Mouse (Mus musculus) hindbrain, embryonic 13.5 days (tissue): ENCODE results near the gene Mest. TPM values are rescaled to one million over a fixed set of nuclear protein-coding genes. Genes with fewer than 3 reads are reported as not detected.
A peak's percentile ranks its signal among the peaks of the same experiment; 100 is the strongest.

Experiments used
- ATAC-seq: fragments of 200-750 bp; cut with Nextera tagmentation; 2 replicates; pipeline ENCODE4 v1.8.0; 2017; ENCODE audit warnings: moderate TSS enrichment; ENCODE audit not compliant: low FRiP score
- H3K27ac ChIP-seq: fragments of 300-500 bp; sonication (generic); 2 replicates; pipeline ENCODE4 v1.5.1; 2015; ENCODE audit warnings: inconsistent platforms, mild to moderate bottlenecking, moderate library complexity
- H3K27me3 ChIP-seq: fragments of 300-500 bp; sonication (generic); 2 replicates; pipeline ENCODE4 v1.6.1; 2015; ENCODE audit warnings: mild to moderate bottlenecking, inconsistent platforms
- H3K36me3 ChIP-seq: fragments of 300-500 bp; sonication (generic); 2 replicates; pipeline ENCODE4 v1.6.1; 2015; ENCODE audit warnings: mild to moderate bottlenecking, inconsistent platforms
- H3K4me1 ChIP-seq: fragments of 300-500 bp; sonication (generic); replicated peaks from 2 replicates; pipeline ENCODE4 v1.6.1; 2015; ENCODE audit warnings: inconsistent platforms
- H3K4me2 ChIP-seq: fragments of 300-500 bp; sonication (generic); 2 replicates; pipeline ENCODE4 v1.6.1; 2015; ENCODE audit warnings: inconsistent platforms, mild to moderate bottlenecking, moderate library complexity
- H3K4me3 ChIP-seq: fragments of 300-500 bp; sonication (generic); 2 replicates; pipeline ENCODE4 v1.5.1; 2015; ENCODE audit warnings: mild to moderate bottlenecking, inconsistent platforms
- H3K9ac ChIP-seq: fragments of 300-500 bp; sonication (generic); 2 replicates; pipeline ENCODE4 v1.6.1; 2015; ENCODE audit warnings: mild to moderate bottlenecking, inconsistent platforms
- H3K9me3 ChIP-seq: fragments of 300-500 bp; sonication (generic); 2 replicates; pipeline ENCODE4 v1.6.1; 2016; ENCODE audit warnings: inconsistent platforms
- WGBS: fragments of 180-500 bp; shearing (Covaris S2); methylation state at CpG from one replicate; pipeline ENCODE4 v1.1.7; 2015; 5-methylcytosine and 5-hydroxymethylcytosine counted together
- polyA plus RNA-seq: library from polyadenylated mRNA; unstranded; fragments of >200 nt; fragmentation: Nextera tagmentation; extraction: Ambion mirVana; gene quantifications from 2 replicates; pipeline ENCODE4 v1.2.1, GENCODE M21; 2015

Gene Mest
- polyA plus RNA-seq, 1 experiment from 2014 or later: 379 TPM

DNA sequence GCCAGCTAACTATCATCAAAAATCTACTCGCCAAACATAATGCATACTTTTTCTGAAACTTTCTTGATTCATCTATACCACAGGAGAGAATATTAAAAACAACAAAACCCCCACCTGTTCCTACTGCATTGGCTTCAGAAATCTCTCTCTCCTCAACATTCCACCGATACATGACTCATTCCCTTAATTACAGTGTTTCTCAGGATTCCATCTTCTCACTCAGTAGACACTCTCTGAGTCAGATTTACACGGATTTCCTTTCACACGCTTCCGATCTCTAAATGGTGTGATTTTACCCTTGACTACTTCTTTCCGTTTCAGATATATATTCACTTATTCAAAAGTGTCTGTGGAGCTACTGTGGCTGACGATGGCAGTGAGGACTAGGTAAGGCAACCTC, 36.1 kb upstream of the Mest start:
- Histone ChIP-seq H3K36me3 (no peaks in the 10 kb centered on the region), H3K27me3 (no peaks in the 10 kb centered on the region), H3K27ac (no peak overlapping the region), H3K4me1 (peaks cover 11% of the 10 kb centered on the region), H3K9me3 (no peaks in the 10 kb centered on the region), H3K4me2 (no peak overlapping the region), H3K9ac (no peak overlapping the region), H3K4me3 (no peak overlapping the region)
- no peak for ATAC-seq
- WGBS: 92% methylated on average over 7 of the region's 7 CpGs

DNA sequence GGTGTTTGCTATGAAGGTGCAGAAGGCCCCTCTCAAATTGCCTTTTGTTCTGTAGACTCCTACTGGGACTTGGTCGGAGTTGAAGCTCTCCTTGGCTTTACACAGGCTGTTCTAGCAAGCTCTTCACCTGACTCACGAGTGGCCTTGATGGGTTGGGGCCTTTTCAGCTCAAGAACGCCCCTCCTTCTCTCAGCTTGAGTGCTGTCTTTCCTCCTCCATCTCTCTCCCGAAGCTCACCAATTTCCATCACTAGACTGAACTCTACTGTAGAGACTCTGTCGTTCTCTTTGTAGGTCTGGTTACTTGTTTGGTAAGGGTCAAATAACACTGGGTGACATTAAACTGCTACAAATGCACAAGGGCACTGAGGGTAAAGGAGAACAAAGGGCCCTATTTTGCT, 30.5 kb upstream of the Mest start:
- Histone ChIP-seq H3K27me3 (no peaks in the 10 kb centered on the region), H3K4me2 (peak overlapping the region; percentile 65), H3K9me3 (no peaks in the 10 kb centered on the region), H3K4me3 (peak overlapping the region; percentile 53), H3K27ac (peak overlapping the region; percentile 93), H3K4me1 (peaks cover 18% of the 10 kb centered on the region), H3K36me3 (no peaks in the 10 kb centered on the region), H3K9ac (peak overlapping the region; percentile 71)
- WGBS: 76% methylated on average over 5 of the region's 5 CpGs
- ATAC-seq: no peak; the same call in 1 of the 2 replicates

DNA sequence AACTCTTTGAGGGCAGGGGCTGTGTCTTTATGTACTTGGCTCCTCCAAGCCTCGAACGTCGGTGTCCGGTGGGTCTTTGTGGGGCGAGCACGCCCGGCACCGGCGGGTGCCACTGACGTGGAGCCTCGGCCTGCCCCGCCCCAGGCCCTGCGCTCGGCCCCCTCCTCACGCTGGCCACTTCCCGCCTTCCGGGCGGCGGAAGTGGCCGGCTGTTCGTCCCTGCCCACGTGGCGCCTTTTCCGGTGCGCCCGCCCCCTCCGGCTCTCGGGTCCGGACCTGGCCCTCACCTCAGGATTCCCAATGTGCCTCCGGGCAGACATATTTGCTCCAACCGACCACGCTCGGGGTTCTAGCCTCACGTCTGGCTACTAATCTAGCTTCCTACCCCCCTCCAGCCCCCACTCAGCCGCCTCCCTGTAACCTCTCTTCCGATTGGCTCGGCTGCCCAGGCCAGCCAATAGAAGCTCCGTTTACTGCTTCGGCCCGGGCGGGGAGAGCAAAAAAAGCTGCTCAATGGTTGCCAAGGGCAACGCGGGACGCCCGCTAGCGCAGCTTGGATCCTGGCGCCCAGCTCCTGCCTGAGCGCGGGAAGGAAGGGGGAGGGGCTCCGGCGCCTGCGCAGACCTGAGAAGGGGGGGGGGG, 29.9 kb upstream of the Mest start, which contains the start of gene Cep41:
TSS of gene Cep41 (minus strand) at position 400 of the 642 bp plus-strand sequence.
- ATAC-seq: peak; percentile 99
- peaks cover 18% of the 10 kb centered on the region for H3K4me1 ChIP-seq
- H3K36me3 ChIP-seq: no peaks in the 10 kb centered on the region
- peak within 1 kb of the TSS; percentile 71 for H3K9ac ChIP-seq
- no peaks in the 10 kb centered on the region for H3K9me3 ChIP-seq
- H3K4me2 ChIP-seq: peak within 1 kb of the TSS; percentile 65
- peak within 1 kb of the TSS; percentile 93 for H3K27ac ChIP-seq
- under 1% methylated on average over 50 of the region's 52 CpGs for WGBS
- H3K4me3 ChIP-seq: peak within 1 kb of the TSS; percentile 53
- no peaks in the 10 kb centered on the region for H3K27me3 ChIP-seq

DNA sequence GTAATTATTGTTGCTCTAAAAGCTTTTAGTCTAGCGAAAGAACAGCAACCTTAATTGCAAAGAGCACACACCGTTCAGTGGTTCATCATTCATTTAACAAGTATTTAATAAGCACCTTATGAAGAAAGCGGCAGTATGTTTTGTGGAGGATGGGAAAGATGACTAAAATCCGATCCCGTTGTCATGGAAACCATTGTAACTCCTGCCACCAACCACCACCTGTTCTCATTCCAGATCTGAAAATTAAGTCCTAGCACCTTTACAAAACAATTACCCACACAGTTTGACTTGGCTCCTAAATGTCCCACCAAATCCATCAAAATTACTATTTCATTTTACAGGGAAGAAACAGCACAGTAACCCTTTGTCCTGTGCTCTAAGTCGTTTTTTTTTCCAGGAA, 29.1 kb upstream of the Mest start:
- no peaks in the 10 kb centered on the region for H3K36me3 ChIP-seq
- no peak overlapping the region for H3K9ac ChIP-seq
- H3K27ac ChIP-seq: peak overlapping the region; percentile 93
- H3K9me3 ChIP-seq: no peaks in the 10 kb centered on the region
- peak overlapping the region; percentile 65 for H3K4me2 ChIP-seq
- H3K27me3 ChIP-seq: no peaks in the 10 kb centered on the region
- ATAC-seq: peak; percentile 19
- 27% methylated on average over 6 of the region's 6 CpGs for WGBS
- peak overlapping the region; percentile 53 for H3K4me3 ChIP-seq
- H3K4me1 ChIP-seq: peaks cover 18% of the 10 kb centered on the region

DNA sequence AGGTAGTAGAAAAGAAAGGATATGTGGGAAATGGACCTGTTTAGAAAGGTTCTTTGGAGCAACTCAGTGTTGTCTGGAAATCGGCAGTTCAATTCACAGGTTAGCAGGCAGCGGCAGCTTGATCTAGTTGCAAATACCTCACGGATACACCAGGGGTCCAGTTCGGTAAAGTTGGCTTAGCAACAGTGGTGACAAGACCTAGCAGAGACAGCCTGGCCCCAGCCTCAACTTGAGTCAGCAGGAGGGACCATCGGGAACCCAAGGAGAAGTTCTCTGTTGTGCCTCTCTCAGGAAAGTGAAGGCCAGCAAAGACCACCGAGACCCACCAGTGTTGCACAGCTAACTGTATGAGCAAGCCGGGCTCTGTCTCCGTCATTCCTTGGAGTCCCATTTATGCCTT, 28.2 kb upstream of the Mest start:
- no peak overlapping the region; the same call in 1 of the 2 replicates for H3K27ac ChIP-seq

DNA sequence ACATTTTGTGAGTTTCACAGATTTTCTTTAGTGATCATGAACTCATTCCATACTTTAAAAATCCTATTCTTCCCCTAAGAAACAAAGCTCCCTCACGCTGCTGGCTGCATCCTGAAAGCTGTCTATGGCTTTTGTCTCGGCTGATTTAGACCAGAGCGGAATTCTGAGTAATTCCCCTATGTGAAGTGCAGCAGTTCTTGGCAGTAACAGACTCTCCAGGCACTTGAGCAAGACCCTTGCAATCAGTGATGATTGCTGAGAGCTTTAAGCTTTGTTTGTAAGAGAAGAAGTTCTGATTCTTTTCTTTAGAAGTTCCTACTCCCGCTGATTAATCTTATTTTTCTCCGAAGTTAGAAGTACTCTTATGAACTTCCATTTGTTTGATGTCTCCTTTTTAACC, 25.9 kb upstream of the Mest start:
- ATAC-seq: no peak
- WGBS: 45% methylated on average over 5 of the region's 5 CpGs

More for the DNA sequence above, 28.2 kb upstream of the Mest start:
- H3K36me3 ChIP-seq: no peaks in the 10 kb centered on the region
- no peak overlapping the region for H3K4me2 ChIP-seq
- no peak overlapping the region for H3K4me3 ChIP-seq
- no peaks in the 10 kb centered on the region for H3K9me3 ChIP-seq
- 90% methylated on average over 8 of the region's 8 CpGs for WGBS
- ATAC-seq: no peak
- H3K4me1 ChIP-seq: peaks cover 18% of the 10 kb centered on the region
- no peak overlapping the region for H3K9ac ChIP-seq
- H3K27me3 ChIP-seq: no peaks in the 10 kb centered on the region

DNA sequence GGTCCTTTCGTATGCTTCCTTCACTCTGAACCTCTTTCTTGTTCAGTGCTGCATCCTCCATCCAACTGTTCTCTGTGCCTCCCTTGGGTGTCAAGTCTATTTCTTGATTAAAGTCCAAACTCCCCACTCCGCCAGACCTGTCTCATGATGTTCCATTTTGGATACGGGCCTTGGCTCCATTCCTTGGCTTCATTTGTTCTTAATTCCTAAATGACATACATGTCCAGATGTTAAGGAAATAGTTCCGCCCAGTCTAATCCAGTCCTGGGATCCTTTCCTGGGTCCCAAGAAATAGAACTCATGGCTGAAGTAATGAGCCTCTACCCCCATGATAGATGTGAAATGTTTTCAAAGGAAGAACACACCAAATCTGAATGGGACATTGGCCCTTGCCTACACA, 25.3 kb upstream of the Mest start:
- no peak overlapping the region for H3K4me3 ChIP-seq
- H3K9ac ChIP-seq: no peak overlapping the region
- H3K27ac ChIP-seq: no peak overlapping the region
- no peak for ATAC-seq
- no peaks in the 10 kb centered on the region for H3K9me3 ChIP-seq
- H3K27me3 ChIP-seq: no peaks in the 10 kb centered on the region
- 95% methylated on average over 4 of the region's 4 CpGs for WGBS
- no peak overlapping the region for H3K4me2 ChIP-seq
- peaks cover 12% of the 10 kb centered on the region for H3K4me1 ChIP-seq
- H3K36me3 ChIP-seq: no peaks in the 10 kb centered on the region

More for the DNA sequence above, 25.9 kb upstream of the Mest start:
- no peaks in the 10 kb centered on the region for H3K9me3 ChIP-seq
- H3K9ac ChIP-seq: no peak overlapping the region
- H3K4me3 ChIP-seq: no peak overlapping the region
- H3K4me2 ChIP-seq: no peak overlapping the region
- no peak overlapping the region for H3K27ac ChIP-seq
- no peaks in the 10 kb centered on the region for H3K27me3 ChIP-seq
- H3K4me1 ChIP-seq: peaks cover 17% of the 10 kb centered on the region
- no peaks in the 10 kb centered on the region for H3K36me3 ChIP-seq

DNA sequence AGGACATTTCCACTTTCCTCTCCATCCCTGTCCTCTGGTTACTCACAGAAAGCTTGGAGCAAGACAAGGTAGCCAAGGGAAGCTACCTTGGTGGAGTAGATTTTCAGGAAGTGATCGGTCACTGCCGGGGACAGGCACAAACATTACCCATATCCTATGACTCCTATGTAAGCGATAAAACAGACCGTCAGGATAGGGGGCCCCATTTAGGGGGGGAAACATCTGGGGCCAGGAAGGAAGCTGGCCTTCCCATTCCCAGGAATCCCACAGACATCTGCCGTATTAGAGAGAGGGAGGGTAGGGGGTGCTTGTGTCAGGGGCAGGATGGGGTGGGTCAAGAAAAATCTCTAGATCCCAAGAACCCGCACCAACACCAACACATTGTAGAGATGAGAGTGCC, 23.2 kb upstream of the Mest start:
- Histone ChIP-seq H3K4me2 (no peak overlapping the region), H3K4me1 (no peaks in the 10 kb centered on the region), H3K4me3 (no peak overlapping the region), H3K36me3 (no peaks in the 10 kb centered on the region), H3K9me3 (no peaks in the 10 kb centered on the region), H3K9ac (no peak overlapping the region), H3K27ac (peak overlapping the region; percentile 44; the same call in 1 of the 2 replicates), H3K27me3 (no peaks in the 10 kb centered on the region)
- 78% methylated on average over 6 of the region's 6 CpGs for WGBS
- ATAC-seq: no peak

DNA sequence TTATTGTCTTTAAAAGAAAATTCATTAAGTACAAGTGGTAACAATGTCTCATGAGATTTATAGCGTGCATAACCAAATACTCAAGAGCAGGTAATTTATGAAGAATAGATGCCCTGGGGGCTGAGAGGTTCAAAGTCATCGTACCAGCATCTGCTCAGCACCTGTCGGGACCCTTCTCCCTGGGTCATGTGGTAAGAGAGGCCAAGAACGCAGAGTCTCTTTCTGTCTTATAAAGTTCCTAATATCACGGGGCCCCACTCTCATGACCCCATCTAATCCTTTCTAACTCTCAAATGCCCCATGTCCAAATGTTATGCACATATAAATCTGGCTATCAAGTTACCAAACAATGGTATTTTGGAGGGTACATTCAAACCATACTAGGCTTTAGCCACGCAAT, 20.5 kb upstream of the Mest start:
- Histone ChIP-seq H3K27ac (no peak overlapping the region), H3K9ac (no peak overlapping the region), H3K27me3 (no peaks in the 10 kb centered on the region), H3K9me3 (no peaks in the 10 kb centered on the region), H3K4me3 (no peak overlapping the region), H3K36me3 (no peaks in the 10 kb centered on the region), H3K4me1 (no peaks in the 10 kb centered on the region), H3K4me2 (no peak overlapping the region)
- 73% methylated on average over 6 of the region's 6 CpGs for WGBS
- ATAC-seq: no peak

DNA sequence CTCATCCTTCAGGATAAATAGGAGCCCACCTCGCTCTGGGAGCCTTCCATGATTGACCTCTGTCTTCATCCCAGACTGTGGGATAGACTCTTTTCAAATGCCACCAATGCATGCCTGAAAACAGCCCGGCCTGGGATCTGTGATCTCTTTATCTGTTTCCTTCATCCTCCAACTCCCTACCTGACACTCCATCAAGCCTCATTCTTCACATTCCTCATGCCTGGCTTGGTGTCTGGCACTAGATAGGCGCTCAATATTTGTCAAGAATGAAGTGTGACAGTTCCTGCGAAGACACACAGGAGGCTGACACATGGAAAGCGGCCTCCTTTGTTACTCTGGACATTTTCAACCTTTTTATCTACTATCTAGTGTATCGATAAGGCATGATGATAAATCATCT, 19.9 kb upstream of the Mest start:
- Histone ChIP-seq H3K4me2 (no peak overlapping the region), H3K4me1 (no peaks in the 10 kb centered on the region), H3K27ac (no peak overlapping the region), H3K4me3 (no peak overlapping the region), H3K36me3 (no peaks in the 10 kb centered on the region), H3K27me3 (no peaks in the 10 kb centered on the region), H3K9ac (no peak overlapping the region), H3K9me3 (no peaks in the 10 kb centered on the region)
- 76% methylated on average over 6 of the region's 6 CpGs for WGBS
- ATAC-seq: no peak

DNA sequence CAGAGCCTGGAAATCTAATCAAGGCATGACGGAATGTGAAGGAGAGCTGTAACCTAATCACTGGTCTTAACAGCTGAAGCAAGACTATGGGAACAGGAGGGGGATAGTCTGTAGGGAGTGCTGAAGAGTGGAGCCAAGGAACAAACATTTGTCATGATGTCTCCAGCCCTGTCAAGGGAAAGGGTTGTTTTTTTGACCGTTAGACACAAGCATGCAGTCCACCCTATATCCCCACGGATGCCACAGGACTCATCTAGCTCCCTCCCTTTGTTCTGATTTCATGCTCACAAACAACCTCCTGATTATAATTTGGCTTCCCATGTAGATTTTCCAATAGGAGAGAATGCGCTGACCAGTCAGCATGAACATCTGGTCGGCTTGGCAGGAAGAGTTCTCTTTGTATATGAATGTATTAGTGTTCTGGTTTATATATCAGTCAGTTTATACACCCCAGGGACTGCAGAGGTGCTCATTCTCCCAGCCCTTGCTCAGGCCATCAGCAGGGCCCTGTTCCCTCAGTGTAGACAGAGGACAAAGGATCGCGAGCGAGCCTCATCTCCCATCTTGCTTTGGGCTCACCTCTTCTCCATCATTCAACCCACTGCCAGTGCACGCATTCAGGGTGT, 19.3 kb upstream of the Mest start:
- Histone ChIP-seq H3K9ac (no peak overlapping the region), H3K4me3 (no peak overlapping the region), H3K4me1 (peaks cover 1% of the 10 kb centered on the region), H3K27ac (no peak overlapping the region), H3K9me3 (no peaks in the 10 kb centered on the region), H3K4me2 (no peak overlapping the region), H3K27me3 (no peaks in the 10 kb centered on the region), H3K36me3 (no peaks in the 10 kb centered on the region)
- 89% methylated on average over 9 of the region's 9 CpGs for WGBS
- no peak for ATAC-seq

DNA sequence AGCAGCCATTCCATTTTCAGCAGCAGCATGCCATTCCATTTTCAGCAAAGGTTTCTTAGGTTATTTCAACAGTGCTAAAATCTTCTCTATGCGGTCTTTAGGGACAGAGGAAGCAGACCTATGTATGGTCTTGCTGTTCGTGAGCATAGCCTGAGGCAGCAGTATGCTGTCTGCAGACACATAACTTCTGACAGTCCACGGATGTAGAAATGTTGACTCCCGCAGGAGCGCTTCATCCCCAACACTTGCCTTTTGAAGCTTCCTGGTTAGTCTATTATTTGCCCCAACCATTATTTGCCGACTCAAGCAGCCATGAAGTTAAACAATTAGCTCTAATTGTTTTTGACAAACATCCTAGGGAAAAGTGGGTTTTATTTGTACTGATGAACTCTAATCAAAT, 14.2 kb upstream of the Mest start:
- Histone ChIP-seq H3K9ac (no peak overlapping the region), H3K4me3 (no peak overlapping the region), H3K36me3 (no peaks in the 10 kb centered on the region), H3K9me3 (no peaks in the 10 kb centered on the region), H3K4me1 (peaks cover 15% of the 10 kb centered on the region), H3K27me3 (no peaks in the 10 kb centered on the region), H3K27ac (0 out of 2 replicates have a peak overlapping the region, but pooled peaks have one; percentile 8), H3K4me2 (no peak overlapping the region)
- WGBS: 29% methylated on average over 6 of the region's 6 CpGs
- ATAC-seq: no peak
